Mouse (Mus musculus) heart, adult 2 months (tissue): ENCODE measurements around the gene Lmbrd1.

Experiments used
- CTCF ChIP-seq: fragments of 200-600 bp; IDR thresholded peaks from 2 replicates; pipeline ENCODE4 v1.8.1; 2022; ENCODE audit warnings: antibody characterized with exemption, mild to moderate bottlenecking, moderate library complexity
- POLR2A ChIP-seq: fragments of 200-500 bp; IDR thresholded peaks from 2 replicates; pipeline ENCODE4 v1.6.1; 2011; ENCODE audit warnings: mild to moderate bottlenecking, low read depth, low read length, control low read depth; ENCODE audit not compliant: insufficient read depth

DNA sequence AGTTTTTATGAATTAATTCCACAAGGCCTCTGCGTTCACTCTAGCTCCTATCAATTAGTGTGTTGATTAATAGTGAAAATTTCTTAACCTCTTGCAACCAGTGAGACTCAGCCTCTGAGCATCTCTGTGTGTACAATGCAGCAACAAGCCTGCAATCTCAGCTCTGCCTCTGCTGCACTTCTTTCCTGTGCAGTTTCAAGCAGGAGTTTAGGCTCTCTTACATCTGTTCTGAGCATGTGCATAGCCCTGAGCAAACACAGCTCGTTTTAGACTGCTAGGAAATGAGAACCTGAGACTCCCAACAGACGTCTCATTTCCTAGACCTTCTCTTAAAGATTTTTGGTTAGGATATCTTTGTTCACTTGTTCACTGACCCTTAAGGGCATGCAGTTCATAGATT, 63.1 kb downstream of the Lmbrd1 start:
- no peak for TF ChIP-seq POLR2A
- no peak for TF ChIP-seq CTCF
